8 mouse cellular contexts compared by ENCODE assay signal in genomic region chr13:51170215-51170614, GRCm38 (mm10). TPM values are rescaled to one million over a fixed set of nuclear protein-coding genes. Genes with fewer than 3 reads are reported as not detected.
A peak's percentile ranks its signal among the peaks of the same experiment; 100 is the strongest.
DNase-seq lines count a peak whose midpoint lies in the region; ATAC-seq and TF ChIP-seq lines count a peak whose summit lies in the region.

No protein-coding gene starts in this region.

- no peaks in the 10 kb centered on the region for H3K9me3 ChIP-seq in neural tube, embryonic 11.5 days (ENCODE audit: control insufficient read depth, low read length)
- H3K9me3 ChIP-seq in liver, postnatal 0 days (ENCODE audit: low read length), result no peaks in the 10 kb centered on the region
- no peaks in the 10 kb centered on the region for H3K9me3 ChIP-seq in stomach, postnatal 0 days (ENCODE audit: control insufficient read depth, low read length)

- no peak for TF ChIP-seq CTCF in liver, postnatal 0 days (IDR thresholded peaks at IDR 0.05; ENCODE audit: low read depth)
- no peak for TF ChIP-seq CTCF in stomach, postnatal 0 days (IDR thresholded peaks at IDR 0.05; ENCODE audit: low read depth)

- TF ChIP-seq EP300 in liver, postnatal 0 days (IDR thresholded peaks at IDR 0.05; ENCODE audit: low read depth), result no peak
- TF ChIP-seq EP300 in stomach, postnatal 0 days (optimal IDR thresholded peaks at IDR 0.05), result no peak

- H3K4me2 ChIP-seq in neural tube, embryonic 11.5 days (ENCODE audit: low read depth), result peak overlapping the region; percentile 69
- peak overlapping the region; percentile 82 for H3K4me2 ChIP-seq in liver, postnatal 0 days (ENCODE audit: low read depth, low read length)
- H3K4me2 ChIP-seq in stomach, postnatal 0 days (replicated peaks; ENCODE audit: low read depth), result peak overlapping the region; percentile 82

- DNase-seq in neural tube, embryonic 11.5 days (ENCODE audit: low spot score), result no peak
- no peak for DNase-seq in neural tube, embryonic 10.5 days (ENCODE audit: extremely low spot score, low spot score)
- peak; percentile 18 to 27 for DNase-seq in heart, postnatal 36 days
- DNase-seq in liver, postnatal 0 days, result no peak
- peak; percentile 31 for DNase-seq in stomach, postnatal 0 days (ENCODE audit: low spot score)
- DNase-seq in right cerebral cortex, postnatal 10 days (ENCODE audit: low spot score in 2 of 2), result no peak
- DNase-seq in retina, postnatal 1 day, result no peak
- DNase-seq in layer of hippocampus, adult 11-12 months (ENCODE audit: low spot score), result no peak

- no peak overlapping the region for H3K27ac ChIP-seq in neural tube, embryonic 11.5 days (ENCODE audit: low read depth, low read length)
- H3K27ac ChIP-seq in liver, postnatal 0 days (ENCODE audit: low read depth), result no peak overlapping the region
- no peak overlapping the region for H3K27ac ChIP-seq in stomach, postnatal 0 days (replicated peaks)

- H3K27me3 ChIP-seq in neural tube, embryonic 11.5 days (ENCODE audit: control insufficient read depth, insufficient read depth, low read length), result peaks cover 2% of the 10 kb centered on the region; the same call in 1 of the 2 replicates
- H3K27me3 ChIP-seq in liver, postnatal 0 days (ENCODE audit: insufficient read depth, low read length), result peaks cover 22% of the 10 kb centered on the region
- no peaks in the 10 kb centered on the region; the same call in 1 of the 2 replicates for H3K27me3 ChIP-seq in stomach, postnatal 0 days (ENCODE audit: control insufficient read depth, insufficient read depth, low read length)

- 42% methylated on average over 11 of the region's 11 CpGs for WGBS in neural tube, embryonic 11.5 days
- WGBS in liver, postnatal 0 days (ENCODE audit: insufficient replicate concordance), result 27% methylated on average over 11 of the region's 11 CpGs
- 34% methylated on average over 11 of the region's 11 CpGs for WGBS in stomach, postnatal 0 days

- H3K4me1 ChIP-seq in neural tube, embryonic 11.5 days (ENCODE audit: control insufficient read depth, insufficient read depth, low read length), result peaks cover 7% of the 10 kb centered on the region; the same call in 1 of the 2 replicates
- H3K4me1 ChIP-seq in liver, postnatal 0 days (ENCODE audit: insufficient read depth), result peaks cover 7% of the 10 kb centered on the region; the same call in 1 of the 2 replicates
- no peaks in the 10 kb centered on the region for H3K4me1 ChIP-seq in stomach, postnatal 0 days (replicated peaks; ENCODE audit: control insufficient read depth, insufficient read depth)

- no peak overlapping the region; the same call in 1 of the 2 replicates for H3K4me3 ChIP-seq in neural tube, embryonic 11.5 days (ENCODE audit: low read depth, low read length)
- H3K4me3 ChIP-seq in liver, postnatal 0 days (ENCODE audit: low read depth, low read length), result peak overlapping the region; percentile 47
- H3K4me3 ChIP-seq in stomach, postnatal 0 days (ENCODE audit: low read depth, low read length), result peak overlapping the region; percentile 51

- H3K9ac ChIP-seq in neural tube, embryonic 11.5 days (ENCODE audit: low read length), result no peak overlapping the region
- no peak overlapping the region for H3K9ac ChIP-seq in liver, postnatal 0 days (replicated peaks)
- H3K9ac ChIP-seq in stomach, postnatal 0 days (ENCODE audit: low read length), result no peak overlapping the region

- ATAC-seq in neural tube, embryonic 11.5 days (ENCODE audit: insufficient read depth, low FRiP score, low TSS enrichment), result no peak
- no peak for ATAC-seq in liver, postnatal 0 days
- ATAC-seq in stomach, postnatal 0 days (ENCODE audit: low FRiP score, low TSS enrichment), result peak; percentile 45

- intact Hi-C loops in heart, postnatal 36 days (cut with DNase I), result loop anchor here (2.0 to 5.0 kb wide), 4 partner anchors 67 to 221 kb away; no protein-coding TSS in a partner anchor

- no peaks in the 10 kb centered on the region for H3K36me3 ChIP-seq in neural tube, embryonic 11.5 days (ENCODE audit: control insufficient read depth, insufficient read depth, low read length)
- H3K36me3 ChIP-seq in liver, postnatal 0 days (replicated peaks; ENCODE audit: insufficient read depth, low read length), result no peaks in the 10 kb centered on the region
- no peaks in the 10 kb centered on the region for H3K36me3 ChIP-seq in stomach, postnatal 0 days (ENCODE audit: control insufficient read depth, insufficient read depth, low read length)

RNA-seq across cellular contexts. Expression of gene Nxnl2, which starts 0.6 kb away (rescaled TPM):
- polyA plus RNA-seq in neural tube, embryonic 11.5 days (2014; fragmentation: Nextera tagmentation; extraction: Ambion mirVana), result 0.50 and 1.0 TPM in 2 replicates
- total RNA-seq in heart, postnatal 36 days (2021), result under 1 TPM; 0.64 to 0.84 TPM
- 0.15 and 0.19 TPM in 2 replicates for polyA plus RNA-seq in liver, postnatal 0 days (2015; fragmentation: Nextera tagmentation; extraction: Ambion mirVana)
- 4.3 and 4.6 TPM in 2 replicates for polyA plus RNA-seq in stomach, postnatal 0 days (2015; fragmentation: Nextera tagmentation; extraction: Ambion mirVana)

Comparison
In these comparisons a context has a peak if more than half of its experiments do, and no peak if none do; other contexts are left out.
1. DNase-seq: peak in heart, postnatal 36 days (2 of 2) and stomach, postnatal 0 days (single experiment); none in neural tube, embryonic 11.5 days (single experiment), neural tube, embryonic 10.5 days (single experiment), liver, postnatal 0 days (single experiment), right cerebral cortex, postnatal 10 days (0 of 2), retina, postnatal 1 day (single experiment) and layer of hippocampus, adult 11-12 months (single experiment).
2. Peak in every context shown above with its lines, with median percentiles within 50 percentile points of each other: H3K4me2 ChIP-seq.